Mouse (Mus musculus) kidney, adult 2 months (tissue): Measurements from ENCODE around the gene Gsta3.

Experiments
- CTCF ChIP-seq: fragments of 200-500 bp; conservative IDR thresholded peaks from 2 replicates; pipeline ENCODE4 v1.5.1; 2011; ENCODE audit warnings: low read depth, mild to moderate bottlenecking, control low read depth, low read length, moderate library complexity, mixed read lengths; ENCODE audit not compliant: insufficient read depth, insufficient read length
- POLR2A ChIP-seq: fragments of 200-500 bp; IDR thresholded peaks from one replicate; pipeline ENCODE4 v1.6.1; 2011; ENCODE audit warnings: low read depth, low read length, control low read depth

- TF ChIP-seq CTCF (no peak), POLR2A (no peak)
Observed at GRCm38 (mm10) chr1:21272056-21272431, 31.7 kb downstream of the Gsta3 start.
